Mouse (Mus musculus) forebrain, embryonic 14.5 days (tissue): ENCODE measurements around the gene Dusp15. TPM values are rescaled to one million over a fixed set of nuclear protein-coding genes. Genes with fewer than 3 reads are reported as not detected.

Source experiments
- ATAC-seq: fragments of 200-750 bp; cut with Nextera tagmentation; 2 replicates; pipeline ENCODE4 v1.8.0; 2017; ENCODE audit warnings: mild to moderate bottlenecking, moderate library complexity
- DNase-seq: peaks from one replicate; pipeline ENCODE4 v3.0.0-alpha.2; 2015; ENCODE audit warnings: low spot score
- H3K27ac ChIP-seq: fragments of 300-500 bp; sonication (generic); 2 replicates; pipeline ENCODE4 v1.5.1; 2014; ENCODE audit warnings: low read depth, mild to moderate bottlenecking, control low read depth, low read length, moderate library complexity
- H3K27me3 ChIP-seq: fragments of 300-500 bp; sonication (generic); replicated peaks from 2 replicates; pipeline ENCODE4 v1.6.1; 2014; ENCODE audit warnings: low read length, control low read depth, mixed read lengths; ENCODE audit not compliant: control insufficient read depth, insufficient read depth
- H3K36me3 ChIP-seq: fragments of 300-500 bp; sonication (generic); 2 replicates; pipeline ENCODE4 v1.6.1; 2014; ENCODE audit warnings: low read length, control low read depth; ENCODE audit not compliant: control insufficient read depth, insufficient read depth
- H3K4me1 ChIP-seq: fragments of 300-500 bp; sonication (generic); 2 replicates; pipeline ENCODE4 v1.6.1; 2014; ENCODE audit warnings: antibody characterized with exemption, low read length, control low read depth; ENCODE audit not compliant: control insufficient read depth, insufficient read depth
- H3K4me2 ChIP-seq: fragments of 300-500 bp; sonication (generic); 2 replicates; pipeline ENCODE4 v1.6.1; 2014; ENCODE audit warnings: mild to moderate bottlenecking, control low read depth, low read length
- H3K4me3 ChIP-seq: fragments of 300-500 bp; sonication (generic); 2 replicates; pipeline ENCODE4 v1.5.1; 2014; ENCODE audit warnings: low read depth, low read length, control low read depth
- H3K9ac ChIP-seq: fragments of 300-500 bp; sonication (generic); 2 replicates; pipeline ENCODE4 v1.6.1; 2014; ENCODE audit warnings: mild to moderate bottlenecking, low read length, control low read depth, moderate library complexity
- H3K9me3 ChIP-seq: fragments of 300-500 bp; sonication (generic); replicated peaks from 2 replicates; pipeline ENCODE4 v1.6.1; 2016; ENCODE audit warnings: low read length, control low read depth, mixed read lengths; ENCODE audit not compliant: control insufficient read depth
- WGBS: fragments of 180-500 bp; shearing (Covaris S2); extraction: QIAGEN DNeasy Blood & Tissue Kit; methylation state at CpG from one replicate; pipeline ENCODE4 v1.1.7; 2014; 5-methylcytosine and 5-hydroxymethylcytosine counted together
- polyA plus RNA-seq: library from polyadenylated mRNA; unstranded; fragments of >200 nt; fragmentation: Nextera tagmentation; extraction: Ambion mirVana; gene quantifications from 2 replicates; pipeline ENCODE4 v1.2.1, GENCODE M21; 2014

The Dusp15 gene
- polyA plus RNA-seq, 1 experiment from 2014 or later: 6.4 TPM

DNA sequence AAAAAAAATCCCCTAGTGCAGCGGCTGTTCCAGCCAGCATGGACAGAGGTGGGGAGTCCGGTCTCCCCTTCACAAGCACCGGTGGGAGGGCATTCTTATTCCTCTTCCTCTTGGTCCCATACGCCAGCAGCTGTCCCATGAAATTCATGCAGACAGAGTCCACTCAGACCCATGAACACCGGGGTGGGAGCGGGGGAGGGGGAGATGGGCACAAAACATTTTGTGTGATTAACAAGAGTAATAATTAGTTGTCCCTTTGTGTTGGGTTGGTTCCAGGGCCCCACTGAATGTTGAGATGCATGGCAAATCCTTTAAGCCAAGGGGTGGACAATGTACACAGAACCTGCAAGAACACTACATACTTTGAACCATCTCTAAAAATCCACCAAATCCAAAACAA lies 10.4 kb downstream of the Dusp15 start:
- Histone ChIP-seq H3K27ac (no peak overlapping the region), H3K4me1 (0 out of 2 replicates have a peak, but pooled peaks cover 3% of the 10 kb centered on the region), H3K36me3 (no peaks in the 10 kb centered on the region), H3K9ac (no peak overlapping the region), H3K4me2 (no peak overlapping the region), H3K4me3 (no peak overlapping the region), H3K27me3 (peaks cover 38% of the 10 kb centered on the region), H3K9me3 (no peaks in the 10 kb centered on the region)
- ATAC-seq: no peak
- 75% methylated on average over 6 of the region's 6 CpGs for WGBS
- no peak for DNase-seq

DNA sequence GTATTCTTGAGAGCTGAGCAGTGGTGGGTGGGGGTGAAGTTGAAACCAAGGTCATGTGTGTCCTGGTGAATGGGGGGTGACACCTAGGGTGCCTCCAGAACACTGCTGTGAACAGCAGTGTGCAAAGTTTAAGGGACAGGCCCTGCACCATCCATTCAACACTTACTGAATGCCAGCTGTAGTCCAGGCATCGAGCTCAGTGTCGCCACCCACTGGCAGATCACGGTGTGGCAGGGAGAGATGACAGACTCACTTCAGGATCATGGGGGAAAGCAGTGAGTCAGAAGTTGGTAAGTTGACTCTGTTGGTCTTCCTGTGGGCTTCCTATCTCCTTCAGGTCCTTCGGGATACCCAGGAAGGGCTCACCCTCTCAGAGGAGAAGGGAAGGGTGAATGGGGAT lies 11.7 kb downstream of the Dusp15 start:
- no peak overlapping the region for H3K9ac ChIP-seq
- no peak overlapping the region for H3K27ac ChIP-seq
- WGBS: 14% methylated on average over 4 of the region's 4 CpGs
- H3K27me3 ChIP-seq: peaks cover 35% of the 10 kb centered on the region
- no peaks in the 10 kb centered on the region for H3K9me3 ChIP-seq
- no peak overlapping the region for H3K4me3 ChIP-seq
- H3K4me1 ChIP-seq: 0 out of 2 replicates have a peak, but pooled peaks cover 3% of the 10 kb centered on the region
- no peak for DNase-seq
- no peak for ATAC-seq
- no peak overlapping the region for H3K4me2 ChIP-seq
- no peaks in the 10 kb centered on the region for H3K36me3 ChIP-seq

DNA sequence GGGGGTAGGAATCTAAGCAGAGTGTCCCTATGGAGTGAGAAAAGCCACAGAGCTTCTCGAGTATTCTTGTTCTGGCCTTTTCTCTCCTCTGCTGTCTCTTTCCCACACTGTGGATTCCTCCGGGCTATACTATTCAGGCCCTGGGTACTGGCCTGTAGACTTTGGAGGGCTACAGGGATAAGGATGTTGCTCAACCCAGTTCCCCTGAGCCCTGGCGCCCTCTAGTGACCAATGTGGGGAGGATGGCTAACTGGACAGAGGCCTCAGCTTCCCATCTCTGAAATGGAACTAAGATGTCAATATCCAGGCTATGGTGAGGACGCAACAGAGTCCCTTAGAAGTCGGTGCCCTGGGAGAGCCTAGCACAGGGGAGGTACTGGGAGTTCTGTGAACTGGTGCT lies 17.9 kb downstream of the Dusp15 start:
- no peak for DNase-seq

DNA sequence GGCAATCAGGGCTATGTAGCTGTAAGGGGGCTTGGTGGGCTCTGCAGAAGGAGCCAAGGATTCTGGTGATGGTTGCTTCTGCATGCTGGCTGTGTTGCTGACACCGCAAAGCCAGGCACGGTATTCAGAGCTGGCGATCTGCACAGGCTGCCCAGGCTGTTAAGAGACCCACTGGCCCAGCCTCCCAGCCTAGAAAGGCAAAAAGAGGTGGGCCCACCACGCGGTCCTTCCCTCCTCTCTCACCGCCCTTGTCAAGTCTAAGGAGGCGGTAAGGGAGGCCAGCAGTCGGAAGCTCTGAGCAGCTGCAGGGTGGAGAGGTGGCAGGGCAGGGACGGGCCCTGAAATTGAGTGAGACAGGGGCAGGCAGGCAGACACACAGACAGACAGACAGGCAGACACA lies 18.4 kb downstream of the Dusp15 start, which contains the start of gene Foxs1:
Foxs1 (minus strand) TSS at position 161 of the 400 bp plus-strand sequence.
- no peaks in the 10 kb centered on the region for H3K9me3 ChIP-seq
- H3K27me3 ChIP-seq: no peaks in the 10 kb centered on the region
- DNase-seq (no peak), ATAC-seq (no peak)
- no peak within 1 kb of the TSS for H3K4me2 ChIP-seq
- H3K27ac ChIP-seq: no peak within 1 kb of the TSS
- H3K36me3 ChIP-seq: no peaks in the 10 kb centered on the region
- H3K4me3 ChIP-seq: no peak within 1 kb of the TSS
- 47% methylated on average over 9 of the region's 9 CpGs for WGBS
- H3K9ac ChIP-seq: no peak within 1 kb of the TSS
- no peaks in the 10 kb centered on the region for H3K4me1 ChIP-seq

More for the DNA sequence above, 17.9 kb downstream of the Dusp15 start:
- 29% methylated on average over 5 of the region's 5 CpGs for WGBS
- no peaks in the 10 kb centered on the region for H3K27me3 ChIP-seq
- no peak overlapping the region for H3K27ac ChIP-seq
- H3K9me3 ChIP-seq: no peaks in the 10 kb centered on the region
- no peak overlapping the region for H3K9ac ChIP-seq
- H3K4me1 ChIP-seq: no peaks in the 10 kb centered on the region
- H3K4me2 ChIP-seq: no peak overlapping the region
- no peak for ATAC-seq
- no peak overlapping the region for H3K4me3 ChIP-seq
- no peaks in the 10 kb centered on the region for H3K36me3 ChIP-seq

DNA sequence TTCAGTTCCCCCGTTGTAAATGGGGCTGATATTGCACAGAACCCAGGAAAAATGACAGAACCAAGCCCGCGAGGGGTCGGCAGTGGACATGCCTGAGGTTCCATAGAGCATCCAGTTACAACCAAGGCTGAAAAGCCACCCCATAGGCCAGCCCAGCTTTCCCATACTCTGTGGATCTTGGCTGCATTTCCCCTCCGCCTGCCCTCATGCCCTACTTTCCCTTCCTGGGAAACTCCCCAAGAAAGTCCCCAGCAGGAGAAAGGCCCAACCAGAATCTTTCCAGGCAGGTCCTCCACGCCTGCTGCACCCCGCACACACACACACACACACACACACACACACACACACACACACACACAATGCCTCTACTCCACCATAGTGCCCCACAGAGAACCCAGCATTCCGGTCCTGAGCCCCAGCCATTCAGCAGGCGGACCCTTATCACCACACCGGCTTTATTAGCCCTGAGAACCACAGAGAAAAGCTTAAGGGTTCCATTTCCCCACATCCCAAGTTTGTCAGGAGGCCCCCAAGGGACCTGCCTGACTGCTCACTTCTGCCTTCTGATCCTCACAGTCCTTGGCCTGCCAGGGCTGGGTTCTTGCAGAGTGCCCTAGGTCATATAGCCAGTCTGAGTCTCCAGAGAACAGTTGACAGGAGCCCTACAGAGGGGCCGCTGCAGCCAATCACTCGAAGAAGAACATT lies 19.9 kb downstream of the Dusp15 start:
- 82% methylated on average over 12 of the region's 12 CpGs for WGBS
- H3K36me3 ChIP-seq: no peaks in the 10 kb centered on the region
- no peak overlapping the region for H3K9ac ChIP-seq
- no peaks in the 10 kb centered on the region for H3K9me3 ChIP-seq
- ATAC-seq: no peak
- H3K4me2 ChIP-seq: no peak overlapping the region
- H3K4me3 ChIP-seq: no peak overlapping the region
- no peak for DNase-seq
- no peaks in the 10 kb centered on the region for H3K4me1 ChIP-seq
- H3K27ac ChIP-seq: no peak overlapping the region
- no peaks in the 10 kb centered on the region for H3K27me3 ChIP-seq

DNA sequence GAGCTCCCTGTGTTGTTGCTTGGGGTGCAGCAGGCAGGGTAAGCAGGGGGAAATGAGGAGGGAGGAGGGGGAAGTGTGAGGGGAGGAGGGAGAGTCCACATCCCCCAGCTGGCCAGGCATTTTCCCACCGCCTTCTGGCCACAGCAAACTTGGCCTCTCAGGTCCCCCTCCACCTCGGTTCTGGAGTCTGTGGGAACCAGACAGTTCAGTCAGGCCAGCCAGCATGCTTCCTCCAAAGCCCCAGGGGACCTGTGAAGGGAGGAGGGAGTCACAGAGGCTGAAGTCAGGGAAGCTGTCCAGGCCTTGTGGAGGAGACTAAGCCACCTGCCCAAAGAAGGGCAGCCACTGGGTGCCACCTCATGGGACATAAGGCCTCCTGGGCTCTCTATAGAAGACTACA lies 21.2 kb downstream of the Dusp15 start:
- H3K36me3 ChIP-seq: no peaks in the 10 kb centered on the region
- H3K4me1 ChIP-seq: no peaks in the 10 kb centered on the region
- no peaks in the 10 kb centered on the region for H3K9me3 ChIP-seq
- no peaks in the 10 kb centered on the region for H3K27me3 ChIP-seq
- no peak overlapping the region for H3K27ac ChIP-seq
- H3K4me3 ChIP-seq: no peak overlapping the region
- no peak overlapping the region for H3K9ac ChIP-seq
- ATAC-seq (no peak), DNase-seq (no peak)
- WGBS: 37% methylated on average over 2 of the region's 2 CpGs
- H3K4me2 ChIP-seq: no peak overlapping the region

DNA sequence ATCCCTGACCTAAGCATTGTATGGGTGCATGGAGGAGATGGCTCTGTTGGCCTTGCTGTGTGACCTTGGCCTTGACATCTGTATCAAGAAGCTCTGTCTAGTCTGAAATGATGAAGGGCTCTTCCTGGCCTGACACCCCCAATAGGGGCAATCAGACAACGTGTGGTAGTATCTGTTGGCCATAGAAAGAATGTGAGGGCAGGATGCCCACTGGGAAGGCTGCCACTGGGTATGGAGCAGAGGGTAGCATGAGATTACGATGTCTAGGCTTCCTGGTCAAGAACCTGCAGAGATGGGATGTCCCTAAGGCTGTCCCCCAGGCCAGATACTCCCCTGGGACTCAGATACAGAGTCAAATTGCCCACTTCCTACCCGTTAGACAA lies 22.5 kb downstream of the Dusp15 start:
- no peak overlapping the region for H3K27ac ChIP-seq
- no peaks in the 10 kb centered on the region for H3K9me3 ChIP-seq
- ATAC-seq (no peak), DNase-seq (no peak)
- WGBS: 68% methylated on average over 3 of the region's 3 CpGs
- no peaks in the 10 kb centered on the region for H3K36me3 ChIP-seq
- no peak overlapping the region for H3K9ac ChIP-seq
- no peaks in the 10 kb centered on the region for H3K4me1 ChIP-seq
- H3K27me3 ChIP-seq: no peaks in the 10 kb centered on the region
- no peak overlapping the region for H3K4me3 ChIP-seq
- no peak overlapping the region for H3K4me2 ChIP-seq

DNA sequence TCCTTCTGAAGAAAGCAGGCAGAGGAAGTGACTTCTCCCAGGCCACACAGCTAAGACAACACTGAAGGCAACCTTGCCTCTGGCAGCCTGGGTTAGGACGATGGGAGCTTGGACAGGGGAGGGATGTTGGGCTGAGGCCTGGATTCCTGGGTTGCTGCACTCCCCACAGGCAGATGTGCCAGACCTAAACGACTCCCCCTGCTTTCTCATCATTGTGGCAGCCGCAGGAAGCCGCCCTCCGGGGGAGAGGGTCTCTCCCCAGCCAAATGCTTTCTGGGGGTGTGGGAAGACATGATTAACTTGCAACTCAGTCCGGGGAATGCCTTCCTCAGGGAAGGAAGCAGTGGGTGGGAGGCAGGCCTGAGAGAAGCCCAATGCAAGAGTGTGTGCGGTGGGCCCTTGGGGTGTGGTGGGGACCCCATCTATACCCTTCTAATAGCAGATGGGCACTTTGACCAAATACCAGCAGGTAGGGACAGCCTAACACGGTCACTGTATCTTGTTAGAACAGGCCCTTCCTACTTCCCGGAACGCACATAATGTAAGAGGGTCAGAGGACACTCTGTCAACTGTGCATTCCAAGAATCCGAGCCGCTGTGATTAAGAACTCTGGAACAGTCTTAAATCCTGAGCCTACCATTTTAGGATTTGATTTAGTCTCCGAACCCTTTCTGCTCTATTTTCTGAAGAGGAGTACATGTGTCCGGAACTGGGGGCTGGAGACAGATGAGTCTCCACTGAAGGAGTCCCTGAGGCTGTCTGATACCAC lies 23.1 kb downstream of the Dusp15 start:
- 60% methylated on average over 14 of the region's 14 CpGs for WGBS
- no peak for ATAC-seq

DNA sequence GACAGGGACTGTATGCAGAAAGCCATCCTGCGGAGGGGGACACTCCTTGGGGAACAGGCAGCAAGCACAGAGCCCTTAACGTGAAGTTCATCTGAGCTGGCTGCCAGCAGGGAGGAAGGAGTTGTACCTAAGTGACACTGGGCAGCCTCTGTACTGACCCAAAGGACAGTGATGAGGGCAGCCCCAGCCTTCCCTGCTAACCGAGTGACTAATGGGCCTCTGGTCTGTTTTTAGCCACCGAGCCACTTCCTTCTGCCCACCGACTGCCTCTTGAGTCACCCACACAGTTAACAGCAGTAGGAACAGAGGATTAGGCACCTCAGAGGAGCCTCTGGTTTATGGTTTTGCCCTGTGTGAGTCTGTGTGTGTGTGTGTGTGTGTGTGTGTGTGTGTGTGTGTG lies 24.1 kb downstream of the Dusp15 start:
- Histone ChIP-seq H3K4me3 (no peak overlapping the region), H3K27me3 (no peaks in the 10 kb centered on the region), H3K9me3 (no peaks in the 10 kb centered on the region), H3K9ac (no peak overlapping the region), H3K27ac (no peak overlapping the region), H3K4me1 (no peaks in the 10 kb centered on the region), H3K36me3 (no peaks in the 10 kb centered on the region), H3K4me2 (no peak overlapping the region)
- WGBS: 66% methylated on average over 5 of the region's 5 CpGs
- ATAC-seq: no peak
- DNase-seq: no peak

More for the DNA sequence above, 23.1 kb downstream of the Dusp15 start:
- Histone ChIP-seq H3K27me3 (no peaks in the 10 kb centered on the region), H3K4me2 (no peak overlapping the region), H3K4me1 (no peaks in the 10 kb centered on the region), H3K36me3 (no peaks in the 10 kb centered on the region), H3K4me3 (no peak overlapping the region), H3K9ac (no peak overlapping the region), H3K27ac (no peak overlapping the region), H3K9me3 (no peaks in the 10 kb centered on the region)
- no peak for DNase-seq
